Mouse (Mus musculus): ENCODE measurements around the gene Tspan5.

GRCm38 (mm10) chr3:138728840-138729239, 13.2 kb upstream of the Tspan5 start:
- TF ChIP-seq CTCF (IDR thresholded peaks at IDR 0.05; ENCODE audit: low read depth) = no peak
- TF ChIP-seq EP300 (IDR thresholded peaks at IDR 0.05; ENCODE audit: low read depth) = no peak

All from liver, embryonic 14.5 days (tissue).